Mouse (Mus musculus) liver, postnatal 0 days (tissue): ENCODE results near the gene Sri.

Experiments used
- CTCF ChIP-seq: sonication (generic); IDR thresholded peaks from 2 replicates; pipeline ENCODE4 v1.5.1; 2016; ENCODE audit warnings: antibody characterized with exemption, low read depth
- EP300 ChIP-seq: IDR thresholded peaks from 2 replicates; pipeline ENCODE4 v1.6.1; 2016; ENCODE audit warnings: antibody characterized with exemption, low read depth, mild to moderate bottlenecking

GRCm38 (mm10) chr5:8073406-8073805 is 27.5 kb downstream of the Sri start:
- TF ChIP-seq EP300 (no peak), CTCF (no peak)
